Comparison of ENCODE assay signal across 28 mouse cellular contexts in genomic region chr6:121232652-121233051, GRCm38 (mm10). TPM values are rescaled to one million over a fixed set of nuclear protein-coding genes. Genes with fewer than 3 reads are reported as not detected.
"Had no signal": no experiment of that assay in that cellular context is flagged by ENCODE, and none has a peak within 500 bp of the region (broad histone marks: within the 10 kb centered on the region; RNA-seq: fewer than 3 reads in every experiment).

No protein-coding gene starts in this region.

- H3K4me1 ChIP-seq: embryonic facial prominence, embryonic 10.5 days; embryonic facial prominence, embryonic 12.5 days; embryonic facial prominence, embryonic 13.5 days; embryonic facial prominence, embryonic 15.5 days; forebrain, embryonic 10.5 days; forebrain, embryonic 12.5 days; forebrain, embryonic 13.5 days; forebrain, embryonic 15.5 days had no signal

- H3K4me3 ChIP-seq: embryonic facial prominence, embryonic 10.5 days; embryonic facial prominence, embryonic 12.5 days; embryonic facial prominence, embryonic 13.5 days; embryonic facial prominence, embryonic 15.5 days; erythroblast, embryonic 14.5 days; forebrain, embryonic 10.5 days; forebrain, embryonic 12.5 days; forebrain, embryonic 13.5 days; forebrain, embryonic 15.5 days; gastrocnemius, adult 2 months had no signal

- H3K27ac ChIP-seq: embryonic facial prominence, embryonic 10.5 days; embryonic facial prominence, embryonic 12.5 days; embryonic facial prominence, embryonic 13.5 days; embryonic facial prominence, embryonic 15.5 days; forebrain, embryonic 10.5 days; forebrain, embryonic 12.5 days; forebrain, embryonic 13.5 days; forebrain, embryonic 15.5 days; gastrocnemius, adult 2 months had no signal

- H3K27me3 ChIP-seq: embryonic facial prominence, embryonic 12.5 days; embryonic facial prominence, embryonic 13.5 days; embryonic facial prominence, embryonic 15.5 days; forebrain, embryonic 12.5 days; forebrain, embryonic 13.5 days; forebrain, embryonic 15.5 days had no signal

- H3K4me2 ChIP-seq: embryonic facial prominence, embryonic 12.5 days; embryonic facial prominence, embryonic 13.5 days; embryonic facial prominence, embryonic 15.5 days; forebrain, embryonic 12.5 days; forebrain, embryonic 13.5 days; forebrain, embryonic 15.5 days had no signal

- H3K9me3 ChIP-seq: embryonic facial prominence, embryonic 10.5 days; embryonic facial prominence, embryonic 12.5 days; embryonic facial prominence, embryonic 13.5 days; embryonic facial prominence, embryonic 15.5 days; forebrain, embryonic 10.5 days; forebrain, embryonic 12.5 days; forebrain, embryonic 13.5 days; forebrain, embryonic 15.5 days had no signal

- DNase-seq: cerebellum, adult 18-20 months; cerebellum, adult 2 months; cerebellum, adult 8-10 months; cerebellum, adult 9-10 months; cerebellum, adult 9-11 months; cerebellum, postnatal 10 days; cerebellum, postnatal 14 days; cerebellum, postnatal 25 days; cerebellum, postnatal 36 days; embryo, embryonic 11 days; forebrain, postnatal 0 days; gastrocnemius, adult 2 months; gastrocnemius, postnatal 10 days; gastrocnemius, postnatal 14 days; gastrocnemius, postnatal 25 days; gastrocnemius, postnatal 36 days; heart, adult 18-20 months had no signal

- ATAC-seq: forebrain, embryonic 13.5 days; forebrain, embryonic 14.5 days; forebrain, embryonic 15.5 days; forebrain, embryonic 16.5 days; forebrain, postnatal 0 days had no signal

- H3K36me3 ChIP-seq: embryonic facial prominence, embryonic 10.5 days; embryonic facial prominence, embryonic 12.5 days; embryonic facial prominence, embryonic 13.5 days; embryonic facial prominence, embryonic 15.5 days; forebrain, embryonic 10.5 days; forebrain, embryonic 12.5 days; forebrain, embryonic 15.5 days had no signal

- H3K9ac ChIP-seq: embryonic facial prominence, embryonic 12.5 days; embryonic facial prominence, embryonic 13.5 days; embryonic facial prominence, embryonic 15.5 days; forebrain, embryonic 12.5 days; forebrain, embryonic 13.5 days; forebrain, embryonic 15.5 days; forebrain, postnatal 0 days had no signal

RNA-seq across cellular contexts. Expression of gene Usp18, which starts 13.1 kb away (rescaled TPM):
- polyA plus RNA-seq: erythroblast, embryonic 14.5 days had no signal

RNA-seq across cellular contexts. Expression of gene Tuba8, which starts 22.2 kb away (rescaled TPM):
- polyA plus RNA-seq: forebrain, embryonic 13.5 days had no signal
